Mouse (Mus musculus) liver, adult 2 months (tissue): ENCODE data around the gene Ttc30a1. TPM values are rescaled to one million over a fixed set of nuclear protein-coding genes. Genes with fewer than 3 reads are reported as not detected.

Experiments
- DNase-seq: peaks from one replicate; pipeline ENCODE4 v3.0.0-alpha.2; 2011; ENCODE audit warnings: low read depth, low spot score; ENCODE audit errors: extremely low read depth
- H3K27ac ChIP-seq: fragments of 200-500 bp; replicated peaks from 2 replicates; pipeline ENCODE4 v1.5.1; 2012; ENCODE audit warnings: low read depth, mild to moderate bottlenecking, control low read depth, inconsistent platforms, low read length; ENCODE audit not compliant: insufficient read depth
- H3K27me3 ChIP-seq: fragments of 200-500 bp; 2 replicates; pipeline ENCODE4 v1.6.1; 2012; ENCODE audit warnings: mild to moderate bottlenecking, moderate library complexity, low read length, inconsistent platforms; ENCODE audit not compliant: control insufficient read depth, insufficient read depth
- H3K36me3 ChIP-seq: fragments of 200-500 bp; 2 replicates; pipeline ENCODE4 v1.6.1; 2012; ENCODE audit warnings: low read length, inconsistent platforms; ENCODE audit not compliant: control insufficient read depth, insufficient read depth
- H3K4me1 ChIP-seq: fragments of 200-500 bp; 2 replicates; pipeline ENCODE4 v1.6.1; 2011; ENCODE audit warnings: low read length; ENCODE audit not compliant: control insufficient read depth, insufficient read depth
- H3K4me3 ChIP-seq: fragments of 200-500 bp; 2 replicates; pipeline ENCODE4 v1.5.1; 2011; ENCODE audit warnings: low read depth, mild to moderate bottlenecking, control low read depth, low read length, moderate library complexity; ENCODE audit not compliant: insufficient read depth
- H3K79me2 ChIP-seq: fragments of 200-500 bp; 2 replicates; pipeline ENCODE4 v1.6.1; 2012; ENCODE audit warnings: inconsistent platforms, mild to moderate bottlenecking, low read length, moderate library complexity; ENCODE audit not compliant: control insufficient read depth, insufficient read depth
- H3K9ac ChIP-seq: fragments of 200-500 bp; 2 replicates; pipeline ENCODE4 v1.6.1; 2012; ENCODE audit warnings: low read depth, mild to moderate bottlenecking, control low read depth, inconsistent platforms, low read length
- CTCF ChIP-seq: fragments of 200-500 bp; IDR thresholded peaks from 2 replicates; pipeline ENCODE4 v1.5.1; 2011; ENCODE audit warnings: low read depth, low read length, control low read depth
- POLR2A ChIP-seq: fragments of 200-500 bp; IDR thresholded peaks from 2 replicates; pipeline ENCODE4 v1.6.1; 2011; ENCODE audit warnings: low read length, control low read depth; ENCODE audit not compliant: insufficient read depth; ENCODE audit errors: extremely low read depth
- WGBS: fragments of 180-500 bp; shearing (Covaris S2); methylation state at CpG from one replicate; pipeline ENCODE4 v1.1.7; 2018; 5-methylcytosine and 5-hydroxymethylcytosine counted together
- polyA plus RNA-seq: library from polyadenylated mRNA; depleted of rRNA; stranded (reverse); fragments of >200 nt; gene quantifications from 2 replicates; pipeline ENCODE4 v1.2.3, GENCODE M21; 2012
- total RNA-seq: library from RNA; depleted of rRNA; stranded (reverse); fragments of >200 nt; gene quantifications from 2 replicates; pipeline ENCODE4 v1.2.3, GENCODE M21; 2014

Gene Ttc30a1
- total and polyA plus RNA-seq, 2 experiments, result 0.92 to 1.4 TPM

DNA sequence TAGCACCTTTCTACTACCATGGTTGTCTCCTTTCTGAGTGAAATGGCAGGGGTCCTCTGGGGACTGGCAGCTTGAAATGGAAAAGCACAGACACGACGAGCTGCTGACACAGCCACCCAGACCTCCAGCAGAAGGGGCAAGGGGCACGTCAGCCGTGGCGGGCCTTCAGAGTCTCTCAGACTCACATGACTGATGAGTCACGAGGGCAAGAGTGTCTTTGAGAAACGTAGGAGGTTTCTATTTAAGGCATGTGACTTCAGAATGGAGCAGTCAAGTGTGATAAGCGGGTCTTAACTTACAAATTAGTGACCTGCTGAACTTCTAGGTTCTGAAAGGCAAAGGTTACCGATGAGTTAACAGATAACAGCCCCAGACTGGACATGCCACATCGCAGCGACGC is 16.0 kb upstream of the Ttc30a1 start:
- H3K79me2 ChIP-seq, result no peaks in the 10 kb centered on the region
- whole genome bisulfite sequencing, result 40% methylated on average over 12 of the region's 12 CpGs
- no peak overlapping the region for H3K4me3 ChIP-seq
- H3K9ac ChIP-seq, result no peak overlapping the region
- peaks cover 5% of the 10 kb centered on the region; the same call in 1 of the 2 replicates for H3K4me1 ChIP-seq
- no peak overlapping the region for H3K27ac ChIP-seq
- DNase-seq, result peak; percentile 24
- no peak for TF ChIP-seq CTCF
- no peak for TF ChIP-seq POLR2A
- no peaks in the 10 kb centered on the region for H3K36me3 ChIP-seq
- no peaks in the 10 kb centered on the region for H3K27me3 ChIP-seq

DNA sequence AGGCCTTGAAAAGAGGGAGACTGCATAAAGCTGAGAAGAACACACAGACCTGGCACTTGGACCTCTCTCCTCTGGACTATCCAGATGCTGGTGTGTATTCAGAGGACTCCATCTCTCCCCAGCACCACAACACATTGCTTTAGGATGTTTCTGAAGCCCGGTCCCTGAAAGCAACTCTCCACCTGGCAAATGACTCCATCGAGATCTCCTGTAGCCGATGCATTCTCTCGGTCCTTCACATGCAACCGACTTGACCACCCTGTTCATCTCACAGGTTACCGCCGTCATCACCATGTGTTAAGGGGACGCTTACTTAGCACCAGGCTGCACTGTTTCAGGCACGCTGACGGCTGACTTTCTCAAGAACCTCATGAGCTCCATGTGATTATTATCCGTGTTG is 13.1 kb upstream of the Ttc30a1 start:
- Histone ChIP-seq H3K36me3 (no peaks in the 10 kb centered on the region), H3K79me2 (no peaks in the 10 kb centered on the region), H3K9ac (no peak overlapping the region), H3K27me3 (no peaks in the 10 kb centered on the region), H3K4me1 (peaks cover 5% of the 10 kb centered on the region; the same call in 1 of the 2 replicates), H3K4me3 (no peak overlapping the region), H3K27ac (no peak overlapping the region)
- no peak for DNase-seq
- TF ChIP-seq POLR2A, result no peak
- TF ChIP-seq CTCF, result no peak
- WGBS, result 93% methylated on average over 11 of the region's 11 CpGs

DNA sequence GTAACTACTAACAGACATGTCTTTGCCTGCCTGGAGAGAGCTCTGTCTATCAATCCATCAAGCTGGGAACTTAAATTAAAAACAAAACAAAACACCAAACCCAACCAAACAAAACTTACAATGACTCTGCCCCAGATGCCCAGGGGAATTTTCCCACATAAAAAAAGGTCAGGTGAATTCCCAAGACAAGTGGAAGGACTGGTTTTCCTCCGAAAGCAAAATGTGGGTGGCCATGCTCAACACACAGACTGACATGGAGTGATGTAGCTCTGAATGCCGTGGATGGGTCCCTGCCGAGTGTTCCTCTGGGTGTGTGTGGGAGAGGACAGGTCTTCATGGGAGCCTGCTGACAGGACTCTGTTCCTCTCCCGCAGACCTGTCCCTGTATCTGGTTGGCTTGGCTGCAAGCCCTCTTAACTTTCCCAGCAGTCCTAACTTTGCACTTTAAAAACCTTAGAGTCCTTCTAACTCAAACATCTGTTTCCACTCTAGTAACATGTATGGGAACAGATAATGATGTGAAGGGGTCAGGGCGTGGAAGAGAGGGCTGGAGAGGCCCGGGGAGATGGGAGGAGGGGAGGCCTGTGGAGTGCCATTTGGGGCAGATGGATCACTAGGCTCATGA is 9.9 kb upstream of the Ttc30a1 start:
- Histone ChIP-seq H3K27ac (no peak overlapping the region), H3K27me3 (no peaks in the 10 kb centered on the region), H3K4me1 (peaks cover 3% of the 10 kb centered on the region; the same call in 1 of the 2 replicates), H3K9ac (no peak overlapping the region), H3K36me3 (no peaks in the 10 kb centered on the region), H3K4me3 (no peak overlapping the region), H3K79me2 (no peaks in the 10 kb centered on the region)
- TF ChIP-seq CTCF (no peak), POLR2A (no peak)
- DNase-seq, result no peak
- 74% methylated on average over 6 of the region's 6 CpGs for WGBS

- peak; percentile 34 for DNase-seq
- Histone ChIP-seq H3K9ac (no peak overlapping the region), H3K36me3 (no peaks in the 10 kb centered on the region), H3K27ac (no peak overlapping the region), H3K4me1 (peaks cover 3% of the 10 kb centered on the region; the same call in 1 of the 2 replicates), H3K79me2 (no peaks in the 10 kb centered on the region), H3K4me3 (peak overlapping the region; percentile 30; the same call in 1 of the 2 replicates), H3K27me3 (no peaks in the 10 kb centered on the region)
- TF ChIP-seq POLR2A (no peak), CTCF (peak; percentile 89)
- WGBS, result 28% methylated on average over 13 of the region's 13 CpGs
Measured at GRCm38 (mm10) chr2:75990885-75991539, 9.2 kb upstream of the Ttc30a1 start.

- no peak for TF ChIP-seq POLR2A
- no peak for TF ChIP-seq CTCF
- Histone ChIP-seq H3K27me3 (no peaks in the 10 kb centered on the region), H3K36me3 (no peaks in the 10 kb centered on the region), H3K4me1 (peaks cover 3% of the 10 kb centered on the region; the same call in 1 of the 2 replicates), H3K4me3 (no peak overlapping the region), H3K9ac (no peak overlapping the region), H3K27ac (no peak overlapping the region), H3K79me2 (no peaks in the 10 kb centered on the region)
- DNase-seq, result no peak
- 89% methylated on average over 4 of the region's 4 CpGs for WGBS
Measured at GRCm38 (mm10) chr2:75989694-75990093, 7.9 kb upstream of the Ttc30a1 start.

DNA sequence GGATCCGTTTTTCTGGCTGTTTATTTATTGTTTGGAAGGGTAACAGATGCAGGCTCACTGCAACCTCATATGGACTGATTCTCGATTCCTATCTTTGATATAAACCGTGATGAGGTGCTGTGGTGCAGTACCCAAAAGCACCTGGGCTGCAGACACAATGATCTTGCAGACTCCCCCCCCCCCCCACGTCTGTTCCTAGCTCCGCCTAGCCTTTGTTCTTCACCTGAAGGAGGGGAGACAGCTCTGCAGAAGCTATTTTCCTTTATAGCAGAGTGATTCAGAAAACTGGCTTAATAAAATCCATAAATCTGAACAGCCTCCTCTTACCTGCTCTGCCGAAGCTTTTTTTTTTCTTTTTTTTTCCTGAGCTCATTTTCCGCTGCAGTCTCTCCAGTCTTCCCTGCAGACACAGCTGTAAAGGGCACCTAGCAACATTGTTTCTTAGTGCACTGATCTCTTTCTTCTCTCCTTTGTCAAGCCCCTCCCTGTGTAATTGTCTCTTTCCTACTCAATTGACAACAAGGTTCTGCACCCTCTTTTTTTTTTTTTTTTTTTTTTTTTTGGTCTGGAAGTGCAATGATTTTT is 7.1 kb upstream of the Ttc30a1 start:
- H3K4me3 ChIP-seq, result no peak overlapping the region
- H3K4me1 ChIP-seq, result peaks cover 3% of the 10 kb centered on the region; the same call in 1 of the 2 replicates
- 57% methylated on average over 7 of the region's 7 CpGs for WGBS
- no peak overlapping the region for H3K27ac ChIP-seq
- DNase-seq, result no peak
- H3K79me2 ChIP-seq, result no peaks in the 10 kb centered on the region
- TF ChIP-seq CTCF (no peak), POLR2A (no peak)
- H3K36me3 ChIP-seq, result no peaks in the 10 kb centered on the region
- H3K27me3 ChIP-seq, result no peaks in the 10 kb centered on the region
- no peak overlapping the region for H3K9ac ChIP-seq
